Mouse (Mus musculus): ENCODE measurements around the gene Tax1bp1.
A peak's percentile ranks its signal among the peaks of the same experiment; 100 is the strongest.
"Not testable (repeated sequence)": the region's sequence is repeated elsewhere in the genome, so short reads cannot be mapped to it uniquely, and the experiment has no call there.

The Tax1bp1 gene

GRCm38 (mm10) chr6:52713104-52713896 lies at the start of gene Tax1bp1:
Tax1bp1 (plus strand) TSS chr6:52713729.
- peak; percentile 93 for DNase-seq (ENCODE audit: low spot score)

DNA sequence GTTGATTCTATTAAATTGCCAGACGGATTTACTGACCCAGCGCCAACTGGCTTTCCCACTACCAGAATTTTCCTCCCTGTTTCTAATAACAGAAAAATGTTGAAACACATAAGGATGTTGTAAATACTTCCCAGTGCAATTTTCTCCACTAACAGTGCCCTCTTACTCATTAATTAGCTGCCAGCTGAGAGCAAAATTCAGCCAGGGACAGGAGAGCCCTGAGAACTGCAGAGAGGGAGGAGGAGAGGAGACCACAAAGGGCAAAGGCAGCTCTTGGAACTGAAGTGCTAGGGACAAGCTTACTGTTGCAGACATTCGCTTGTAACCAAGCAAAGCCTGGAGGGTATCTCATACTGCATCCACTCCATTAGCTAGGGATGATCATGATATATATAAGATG lies 45.9 kb upstream of the Tax1bp1 start:
- DNase-seq (ENCODE audit: low spot score) = no peak

DNA sequence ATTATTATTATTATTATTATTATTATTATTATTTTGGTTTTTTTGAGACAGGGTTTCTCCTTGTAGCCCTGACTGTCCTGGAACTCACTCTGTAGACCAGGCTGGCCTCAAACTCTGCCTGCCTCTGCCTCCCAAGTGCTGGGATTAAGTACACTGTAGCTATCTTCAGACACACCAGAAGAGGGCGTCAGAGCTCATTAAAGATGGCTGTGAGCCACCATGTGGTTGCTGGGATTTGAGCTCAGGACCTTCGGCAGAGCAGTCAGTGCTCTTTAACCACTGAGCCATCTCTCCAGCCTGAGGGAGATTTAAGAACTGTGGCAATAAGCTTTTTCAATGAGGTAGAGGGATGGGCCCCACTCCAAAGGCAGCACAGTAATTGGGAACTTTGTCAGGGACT lies 43.7 kb upstream of the Tax1bp1 start:
- not testable (repeated sequence) for DNase-seq (ENCODE audit: low spot score)

DNA sequence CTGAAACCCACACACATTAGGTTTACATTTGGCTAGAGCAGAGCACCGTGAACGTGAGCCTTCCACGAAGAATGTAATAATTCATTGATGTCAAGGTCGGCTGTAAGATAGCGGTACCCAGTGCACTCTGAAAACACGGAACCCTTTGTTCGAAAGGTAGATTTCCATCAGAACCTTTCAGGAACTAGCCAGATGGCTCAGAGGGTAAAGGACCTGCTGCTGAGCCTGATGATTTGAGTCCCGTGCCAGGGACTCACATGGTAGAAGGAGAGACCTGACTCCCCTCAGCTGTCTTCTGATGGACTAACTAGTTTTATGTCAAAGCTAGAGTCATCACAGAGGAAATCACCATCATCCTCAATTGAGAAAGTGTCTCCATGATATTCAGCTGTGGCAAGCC lies 41.7 kb upstream of the Tax1bp1 start:
- DNase-seq (ENCODE audit: low spot score) = peak; percentile 16

DNA sequence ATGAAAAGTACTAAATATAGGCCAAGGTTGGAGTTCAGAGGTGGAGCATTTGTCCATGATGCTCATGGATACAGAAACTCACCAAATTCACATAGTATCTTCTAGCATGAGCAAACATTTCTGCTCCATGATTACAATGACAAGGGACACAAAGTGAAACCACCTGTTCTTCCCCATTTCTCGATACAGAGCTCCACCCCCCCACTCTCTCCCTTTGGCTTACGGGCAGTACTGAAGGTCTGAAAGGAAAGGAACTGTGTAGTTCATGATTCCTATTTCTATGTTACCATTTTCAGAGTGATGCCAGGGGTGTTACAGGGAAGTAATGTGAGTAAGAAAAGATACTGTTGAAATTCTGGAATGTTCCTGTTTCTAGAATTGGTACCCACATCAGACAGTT lies 41.0 kb upstream of the Tax1bp1 start:
- no peak for DNase-seq (ENCODE audit: low spot score)

GRCm38 (mm10) chr6:52673706-52674105 lies 39.8 kb upstream of the Tax1bp1 start:
- no peak for DNase-seq (ENCODE audit: low spot score)

DNA sequence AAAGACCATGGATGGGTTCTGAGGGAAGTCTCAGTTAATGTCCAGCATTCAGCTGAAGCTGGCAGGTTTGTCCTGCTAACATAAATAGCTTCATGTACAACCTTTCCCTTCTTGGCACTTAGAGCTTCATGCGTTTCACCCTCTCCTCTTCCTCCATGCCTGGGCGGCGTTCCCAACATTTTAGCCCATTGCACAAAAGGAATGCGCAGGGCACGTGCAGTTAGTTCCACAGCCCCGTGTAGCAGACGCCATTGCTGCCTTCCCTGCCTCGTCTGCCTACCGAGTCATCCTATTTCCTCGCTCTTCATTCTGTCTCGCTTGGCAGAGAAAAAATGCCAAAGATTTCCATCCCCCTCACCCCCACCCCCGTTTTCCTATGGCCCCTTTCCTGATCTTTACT lies 39.0 kb upstream of the Tax1bp1 start:
- DNase-seq (ENCODE audit: low spot score) = no peak

- DNase-seq (ENCODE audit: low spot score) = peak; percentile 48
Observed at GRCm38 (mm10) chr6:52675222-52675921, 38.2 kb upstream of the Tax1bp1 start.

- DNase-seq (ENCODE audit: low spot score) = not testable (repeated sequence)
Observed at GRCm38 (mm10) chr6:52677534-52677933, 36.0 kb upstream of the Tax1bp1 start.

DNA sequence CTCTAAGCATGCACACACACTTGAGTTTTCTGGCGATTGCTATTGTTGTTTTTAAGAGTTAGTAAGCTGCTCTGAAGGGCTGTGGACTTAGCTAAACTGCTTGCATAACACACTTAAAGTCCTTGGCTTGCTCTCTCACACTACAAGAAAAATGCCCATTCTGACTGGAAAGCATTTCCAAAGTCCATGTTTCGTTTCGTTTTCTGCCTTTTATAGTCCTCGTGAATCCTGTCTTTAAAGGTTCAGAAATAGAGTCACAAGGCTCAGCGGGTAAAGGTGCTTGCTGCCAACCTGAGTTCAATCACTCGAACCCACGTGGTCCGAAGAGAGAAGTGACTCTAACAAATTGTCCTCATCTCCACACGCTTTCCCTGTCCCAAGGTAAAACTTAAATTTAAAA lies 34.0 kb upstream of the Tax1bp1 start:
- no peak for DNase-seq (ENCODE audit: low spot score)

- DNase-seq (ENCODE audit: low spot score) = no peak
Observed at GRCm38 (mm10) chr6:52680458-52681032, 33.0 kb upstream of the Tax1bp1 start.

- DNase-seq (ENCODE audit: low spot score) = no peak
Observed at GRCm38 (mm10) chr6:52681847-52682485, 31.6 kb upstream of the Tax1bp1 start.

GRCm38 (mm10) chr6:52682607-52683006 lies 30.9 kb upstream of the Tax1bp1 start:
- DNase-seq (ENCODE audit: low spot score) = no peak

DNA sequence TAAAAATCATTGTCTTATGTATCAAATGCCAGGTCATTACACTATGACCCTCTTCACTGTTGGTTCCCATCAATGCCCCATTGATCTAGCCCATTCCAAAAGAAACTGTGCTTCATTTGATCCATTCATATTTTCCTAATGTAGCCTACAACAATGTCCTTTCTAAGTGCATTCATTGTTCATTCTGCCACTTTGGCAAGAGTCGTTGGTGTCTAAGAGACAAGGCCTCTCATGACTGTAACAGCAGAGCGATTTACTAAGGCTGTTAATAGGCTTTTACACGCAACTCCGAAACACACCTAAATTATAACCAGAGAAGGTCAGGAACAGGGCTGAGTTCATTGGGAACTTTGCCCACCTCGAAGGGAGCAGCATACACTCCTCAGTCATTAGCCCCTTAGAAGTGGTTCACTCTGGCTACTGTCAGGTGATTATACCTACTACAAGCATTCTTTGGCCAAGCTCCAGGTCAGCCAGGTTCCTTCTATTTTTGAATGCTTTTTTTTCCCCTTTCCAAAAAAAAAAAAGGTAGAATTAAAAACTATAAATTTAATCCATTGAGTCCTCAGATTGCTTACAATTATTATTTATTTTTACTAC lies 26.5 kb upstream of the Tax1bp1 start:
- DNase-seq (ENCODE audit: low spot score) = no peak

DNA sequence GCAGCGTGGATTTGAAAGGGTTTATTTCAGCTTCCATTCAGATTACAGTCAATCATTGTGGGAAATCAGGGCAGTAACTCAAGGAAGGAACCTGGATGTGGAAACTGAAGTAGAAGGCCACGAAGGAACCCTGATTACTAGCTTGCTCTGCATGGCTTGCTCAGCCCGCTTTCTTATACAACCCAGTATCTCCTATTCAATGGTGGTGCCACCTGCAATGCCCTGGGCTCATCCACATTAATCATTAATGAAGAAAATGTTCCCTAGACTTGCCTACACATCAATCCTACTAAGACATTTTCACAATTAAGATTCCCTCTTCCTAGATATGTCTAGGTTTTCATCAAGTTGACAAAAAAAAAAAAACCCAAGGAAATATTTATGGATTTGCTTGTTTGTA lies 23.2 kb upstream of the Tax1bp1 start:
- no peak for DNase-seq (ENCODE audit: low spot score)

- no peak for DNase-seq (ENCODE audit: low spot score)
Observed at GRCm38 (mm10) chr6:52691800-52692199, 21.7 kb upstream of the Tax1bp1 start.

DNA sequence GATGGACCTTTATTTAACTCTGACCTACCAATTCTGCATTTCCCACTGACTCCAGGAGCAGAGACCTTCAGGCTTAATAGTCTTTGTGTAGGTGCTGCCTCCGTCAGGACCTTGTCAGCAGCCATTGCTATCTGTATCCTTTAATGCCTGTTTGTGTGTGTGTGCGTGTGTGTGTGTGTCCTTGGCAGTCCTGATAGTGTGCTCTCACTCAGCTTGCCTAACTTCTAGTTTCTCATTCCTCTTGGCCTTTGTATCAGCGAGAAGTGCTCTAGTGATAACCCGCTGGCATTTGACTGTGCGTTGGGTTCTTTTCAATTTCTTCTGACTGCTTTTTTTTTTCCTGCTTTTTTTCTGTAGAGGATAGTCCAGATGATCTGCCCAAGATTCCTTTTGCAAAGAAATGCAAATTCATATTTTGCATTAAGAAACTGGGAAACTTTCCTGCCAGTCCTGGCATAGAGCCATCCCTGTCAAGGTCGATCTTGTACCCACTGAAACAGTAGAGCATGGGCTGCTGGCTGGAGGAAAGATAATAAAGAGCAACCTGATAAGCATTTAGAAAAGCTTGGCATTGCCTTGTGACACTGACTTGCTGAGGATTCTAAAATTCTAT lies 21.0 kb upstream of the Tax1bp1 start:
- DNase-seq (ENCODE audit: low spot score) = peak; percentile 75

DNA sequence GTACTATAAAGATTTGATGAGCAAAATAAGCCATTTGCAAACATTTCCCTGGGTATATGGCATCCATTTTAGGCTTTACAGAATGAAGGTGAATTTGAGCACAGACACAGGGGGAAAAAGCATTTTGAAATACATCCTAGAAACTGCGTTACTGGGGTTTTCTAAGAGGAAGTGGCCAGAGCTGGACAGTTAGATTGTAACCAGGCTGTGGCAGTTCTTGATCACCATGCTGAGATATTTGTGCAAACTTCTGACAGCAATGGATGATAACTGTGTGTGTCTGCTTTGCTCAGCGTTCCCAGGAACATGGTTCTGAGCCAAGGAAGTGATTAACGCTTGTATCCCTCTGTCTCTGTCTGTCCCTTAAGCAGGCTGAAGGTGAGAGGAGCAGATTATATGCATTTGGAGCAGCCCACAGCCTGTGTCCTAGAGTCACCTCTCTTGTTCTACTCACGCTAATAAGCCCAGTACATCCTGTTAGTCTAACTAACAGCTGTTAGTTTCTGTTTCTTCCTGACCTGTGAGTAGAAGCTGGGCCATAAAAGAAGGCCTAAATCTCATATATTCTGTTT lies 15.5 kb upstream of the Tax1bp1 start:
- peak; percentile 64 for DNase-seq (ENCODE audit: low spot score)

DNA sequence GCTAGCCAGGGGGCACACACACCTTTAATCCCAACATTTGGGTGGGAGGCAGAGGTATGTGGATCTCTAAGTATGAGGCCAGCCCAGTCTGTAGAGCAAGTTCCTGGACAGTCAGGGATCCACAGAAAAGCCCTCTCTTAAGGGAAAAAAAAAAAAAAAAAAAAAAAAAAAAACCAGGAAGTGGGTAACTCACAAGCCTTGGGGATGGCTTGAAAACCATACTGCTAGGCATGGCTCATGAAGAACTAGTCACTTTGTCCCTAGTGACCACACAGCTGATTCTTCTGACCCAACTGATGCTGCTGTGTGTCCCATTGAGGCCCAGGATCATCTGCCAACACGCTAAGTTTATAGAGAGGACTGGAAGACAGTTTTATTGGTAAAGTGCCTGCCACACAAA lies 14.5 kb upstream of the Tax1bp1 start:
- DNase-seq (ENCODE audit: low spot score) = no peak

GRCm38 (mm10) chr6:52699899-52700298 lies 13.6 kb upstream of the Tax1bp1 start:
- no peak for DNase-seq (ENCODE audit: low spot score)

DNA sequence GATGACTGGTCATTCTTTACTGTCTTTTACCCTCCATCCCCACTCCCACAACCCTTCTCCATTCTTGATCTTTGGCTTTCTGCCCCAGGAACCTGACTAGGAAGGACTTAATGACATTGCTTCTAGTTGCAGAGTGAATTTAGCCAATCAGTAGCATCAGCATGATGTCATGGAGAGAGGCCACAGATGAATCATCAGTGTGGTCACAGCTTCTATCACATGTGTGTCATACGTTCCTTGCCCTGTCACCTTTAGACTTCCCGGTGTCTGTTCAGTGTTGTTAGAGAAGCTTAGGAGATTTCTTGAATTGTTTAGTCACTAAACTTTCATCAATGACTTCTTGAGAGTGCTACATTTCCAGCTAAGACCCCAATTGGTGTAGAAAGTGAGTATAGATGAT lies 10.3 kb upstream of the Tax1bp1 start:
- DNase-seq (ENCODE audit: low spot score) = no peak

- DNase-seq (ENCODE audit: low spot score) = no peak
Observed at GRCm38 (mm10) chr6:52705280-52705679, 8.2 kb upstream of the Tax1bp1 start.

All from testis, postnatal 14 days (tissue).